Mouse (Mus musculus) cerebellum, adult 2 months (tissue): ENCODE results near the gene Mapk13. TPM values are rescaled to one million over a fixed set of nuclear protein-coding genes. Genes with fewer than 3 reads are reported as not detected.
"Not testable (repeated sequence)": the region's sequence is repeated elsewhere in the genome, so short reads cannot be mapped to it uniquely, and the experiment has no call there.

Experiments
- DNase-seq, 2 experiments: peaks; one replicate each; pipeline ENCODE4 v3.0.0; 2021
- H3K27ac ChIP-seq: fragments of 200-500 bp; 2 replicates; pipeline ENCODE4 v1.5.1; 2012; ENCODE audit warnings: low read length, control low read depth, inconsistent platforms; ENCODE audit not compliant: insufficient read depth
- H3K27me3 ChIP-seq: fragments of 200-500 bp; 2 replicates; pipeline ENCODE4 v1.6.1; 2012; ENCODE audit warnings: inconsistent platforms, mild to moderate bottlenecking, low read length, moderate library complexity; ENCODE audit not compliant: control insufficient read depth, insufficient read depth
- H3K4me1 ChIP-seq: fragments of 200-500 bp; 2 replicates; pipeline ENCODE4 v1.6.1; 2011; ENCODE audit warnings: low read length; ENCODE audit not compliant: control insufficient read depth, insufficient read depth
- H3K4me3 ChIP-seq: fragments of 200-500 bp; replicated peaks from 2 replicates; pipeline ENCODE3; 2011; ENCODE audit warnings: mild to moderate bottlenecking, low read depth, low read length, control low read depth; ENCODE audit not compliant: insufficient read depth
- CTCF ChIP-seq: fragments of 200-500 bp; IDR thresholded peaks from 2 replicates; pipeline ENCODE4 v1.5.1; 2011; ENCODE audit warnings: low read depth, mild to moderate bottlenecking, control low read depth, low read length, moderate library complexity, borderline replicate concordance; ENCODE audit not compliant: insufficient read depth
- POLR2A ChIP-seq: fragments of 200-500 bp; IDR thresholded peaks from 2 replicates; pipeline ENCODE4 v1.6.1; 2011; ENCODE audit warnings: low read length, control low read depth, borderline replicate concordance; ENCODE audit not compliant: insufficient read depth
- WGBS: fragments of 180-500 bp; shearing (Covaris S2); methylation state at CpG from one replicate; pipeline ENCODE4 v1.1.7; 2018; 5-methylcytosine and 5-hydroxymethylcytosine counted together
- polyA plus RNA-seq: library from polyadenylated mRNA; depleted of rRNA; stranded (reverse); fragments of >200 nt; gene quantifications from 2 replicates; pipeline ENCODE4 v1.2.3, GENCODE M21; 2012

Mapk13 gene
- polyA plus RNA-seq, 1 experiment, result 5.6 TPM

GRCm38 (mm10) chr17:28809175-28809831, 40.2 kb downstream of the Mapk13 start:
- Histone ChIP-seq H3K27me3 (no peaks in the 10 kb centered on the region), H3K27ac (no peak overlapping the region), H3K4me1 (no peaks in the 10 kb centered on the region), H3K4me3 (no peak overlapping the region)
- WGBS, result 97% methylated on average over 10 of the region's 10 CpGs
- no peak for TF ChIP-seq CTCF
- TF ChIP-seq POLR2A, result no peak
- DNase-seq, result no peak

- TF ChIP-seq CTCF (no peak), POLR2A (no peak)
- no peak for DNase-seq
- Histone ChIP-seq H3K27ac (no peak overlapping the region), H3K4me1 (no peaks in the 10 kb centered on the region), H3K27me3 (no peaks in the 10 kb centered on the region), H3K4me3 (no peak overlapping the region)
- WGBS, result 95% methylated on average over 10 of the region's 10 CpGs
Measured at GRCm38 (mm10) chr17:28812345-28812744, 43.2 kb downstream of the Mapk13 start.

GRCm38 (mm10) chr17:28814529-28815097, 45.5 kb downstream of the Mapk13 start:
- no peak overlapping the region for H3K4me3 ChIP-seq
- 89% methylated on average over 18 of the region's 18 CpGs for WGBS
- H3K4me1 ChIP-seq, result no peaks in the 10 kb centered on the region
- no peak for DNase-seq
- TF ChIP-seq CTCF, result no peak
- no peak for TF ChIP-seq POLR2A
- H3K27ac ChIP-seq, result no peak overlapping the region
- no peaks in the 10 kb centered on the region for H3K27me3 ChIP-seq

GRCm38 (mm10) chr17:28815384-28816004, 46.4 kb downstream of the Mapk13 start:
- TF ChIP-seq CTCF (no peak), POLR2A (no peak)
- H3K4me3 ChIP-seq, result no peak overlapping the region
- WGBS, result 67% methylated on average over 10 of the region's 10 CpGs

GRCm38 (mm10) chr17:28816326-28816725, 47.2 kb downstream of the Mapk13 start:
- WGBS, result 96% methylated on average over 10 of the region's 10 CpGs
- not testable (repeated sequence) for H3K27ac ChIP-seq, H3K4me3 ChIP-seq, H3K27me3 ChIP-seq, DNase-seq, H3K4me1 ChIP-seq

More at GRCm38 (mm10) chr17:28815384-28816004, 46.4 kb downstream of the Mapk13 start:
- H3K27me3 ChIP-seq, result no peaks in the 10 kb centered on the region
- H3K27ac ChIP-seq, result no peak overlapping the region
- H3K4me1 ChIP-seq, result no peaks in the 10 kb centered on the region
- no peak for DNase-seq

- no peaks in the 10 kb centered on the region for H3K27me3 ChIP-seq
- no peak for TF ChIP-seq POLR2A
- no peak for TF ChIP-seq CTCF
- 97% methylated on average over 25 of the region's 25 CpGs for WGBS
- peaks cover 2% of the 10 kb centered on the region for H3K4me1 ChIP-seq
- H3K4me3 ChIP-seq, result no peak overlapping the region
- no peak for DNase-seq
- H3K27ac ChIP-seq, result no peak overlapping the region
Measured at GRCm38 (mm10) chr17:28816875-28817811, 48.0 kb downstream of the Mapk13 start.

- H3K27me3 ChIP-seq, result no peaks in the 10 kb centered on the region
- peaks cover 26% of the 10 kb centered on the region for H3K4me1 ChIP-seq
- 90% methylated on average over 2 of the region's 2 CpGs for WGBS
- TF ChIP-seq CTCF (no peak), POLR2A (no peak)
- H3K4me3 ChIP-seq, result no peak overlapping the region
- no peak overlapping the region for H3K27ac ChIP-seq
- no peak for DNase-seq
Measured at GRCm38 (mm10) chr17:28820189-28820588, 51.1 kb downstream of the Mapk13 start.
